Mouse (Mus musculus): ENCODE results near the gene Cnp.
"Not testable (repeated sequence)": the region's sequence is repeated elsewhere in the genome, so short reads cannot be mapped to it uniquely, and the experiment has no call there.

Cnp gene

GRCm38 (mm10) chr11:100552842-100553241 is 21.9 kb upstream of the Cnp start:
- DNase-seq (ENCODE audit: low spot score in 2 of 2): no peak

GRCm38 (mm10) chr11:100555583-100555982 is 19.1 kb upstream of the Cnp start:
- peak in 1 of 2 experiments; percentile 51 for DNase-seq (ENCODE audit: low spot score in 2 of 2)

- DNase-seq (ENCODE audit: low spot score in 2 of 2): no peak
Observed at GRCm38 (mm10) chr11:100557563-100557962, 17.1 kb upstream of the Cnp start.

- DNase-seq (ENCODE audit: low spot score in 2 of 2): no peak
Observed at GRCm38 (mm10) chr11:100559476-100559875, 15.2 kb upstream of the Cnp start.

- DNase-seq (ENCODE audit: low spot score in 2 of 2): no peak
Observed at GRCm38 (mm10) chr11:100561748-100562147, 13.0 kb upstream of the Cnp start.

GRCm38 (mm10) chr11:100564297-100564696 is 10.4 kb upstream of the Cnp start:
- DNase-seq (ENCODE audit: low spot score in 2 of 2): no peak

GRCm38 (mm10) chr11:100564703-100565102 is 10.0 kb upstream of the Cnp start:
- DNase-seq (ENCODE audit: low spot score in 2 of 2): no peak

- DNase-seq (ENCODE audit: low spot score in 2 of 2): no peak
Observed at GRCm38 (mm10) chr11:100567229-100567628, 7.5 kb upstream of the Cnp start.

- no peak for DNase-seq (ENCODE audit: low spot score in 2 of 2)
Observed at GRCm38 (mm10) chr11:100567815-100568245, 6.9 kb upstream of the Cnp start.

- DNase-seq (ENCODE audit: low spot score in 2 of 2): no peak
Observed at GRCm38 (mm10) chr11:100568692-100569091, 6.0 kb upstream of the Cnp start.

- no peak for DNase-seq (ENCODE audit: low spot score in 2 of 2)
Observed at GRCm38 (mm10) chr11:100569789-100570188, 4.9 kb upstream of the Cnp start.

GRCm38 (mm10) chr11:100570430-100571201 is 4.1 kb upstream of the Cnp start:
- peak; percentile 36 to 83 for DNase-seq (ENCODE audit: low spot score in 2 of 2)

GRCm38 (mm10) chr11:100571202-100571567 is 3.5 kb upstream of the Cnp start:
- DNase-seq (ENCODE audit: low spot score in 2 of 2): no peak

GRCm38 (mm10) chr11:100574188-100574587 is 516 bp upstream of the Cnp start:
- no peak for DNase-seq (ENCODE audit: low spot score in 2 of 2)

- DNase-seq (ENCODE audit: low spot score in 2 of 2): no peak
Observed at GRCm38 (mm10) chr11:100575484-100575855, 766 bp downstream of the Cnp start.

GRCm38 (mm10) chr11:100576256-100576655 is 1.6 kb downstream of the Cnp start:
- no peak for DNase-seq (ENCODE audit: low spot score in 2 of 2)

- no peak for DNase-seq (ENCODE audit: low spot score in 2 of 2)
Observed at GRCm38 (mm10) chr11:100577852-100578599, 3.3 kb downstream of the Cnp start.

- no peak for DNase-seq (ENCODE audit: low spot score in 2 of 2)
Observed at GRCm38 (mm10) chr11:100579116-100579799, 4.6 kb downstream of the Cnp start.

- no peak for DNase-seq (ENCODE audit: low spot score in 2 of 2)
Observed at GRCm38 (mm10) chr11:100580275-100580674, 5.6 kb downstream of the Cnp start.

- DNase-seq (ENCODE audit: low spot score in 2 of 2): peak in 1 of 2 experiments; percentile 47
Observed at GRCm38 (mm10) chr11:100581756-100582155, 7.1 kb downstream of the Cnp start.

GRCm38 (mm10) chr11:100582413-100582812 is 7.7 kb downstream of the Cnp start:
- not testable (repeated sequence) for DNase-seq (ENCODE audit: low spot score in 2 of 2)

- no peak for DNase-seq (ENCODE audit: low spot score in 2 of 2)
Observed at GRCm38 (mm10) chr11:100582836-100583235, 8.1 kb downstream of the Cnp start.
